Mouse (Mus musculus) frontal cortex, postnatal 10 days (tissue): Measurements from ENCODE around the gene Ccnjl.

Experiments used
- DNase-seq, 2 experiments: peaks; one replicate each; pipeline ENCODE4 v3.0.0; 2022; ENCODE audit warnings: low spot score in 2 of 2, mixed read lengths in 1 of 2

Ccnjl gene

DNA sequence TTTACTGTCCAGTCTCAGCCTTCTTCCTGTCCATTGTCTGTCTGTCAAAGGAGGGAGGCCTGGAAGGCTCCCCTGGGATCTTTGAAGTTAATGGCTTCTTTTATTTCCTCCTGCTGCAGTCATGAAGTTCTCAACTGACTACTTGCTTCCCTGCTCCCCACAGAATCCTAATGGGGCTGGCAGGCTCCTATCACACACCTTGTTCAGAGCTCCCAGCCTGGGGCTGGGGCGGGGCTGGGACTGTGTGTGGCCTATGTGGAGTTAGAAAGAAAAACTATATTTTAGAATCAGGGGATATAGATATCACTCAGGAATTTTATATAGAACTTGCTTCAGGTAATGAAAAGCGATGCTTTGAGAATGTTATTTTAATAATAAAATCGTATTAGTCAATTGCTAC is 8.1 kb upstream of the Ccnjl start:
- DNase-seq: no peak

DNA sequence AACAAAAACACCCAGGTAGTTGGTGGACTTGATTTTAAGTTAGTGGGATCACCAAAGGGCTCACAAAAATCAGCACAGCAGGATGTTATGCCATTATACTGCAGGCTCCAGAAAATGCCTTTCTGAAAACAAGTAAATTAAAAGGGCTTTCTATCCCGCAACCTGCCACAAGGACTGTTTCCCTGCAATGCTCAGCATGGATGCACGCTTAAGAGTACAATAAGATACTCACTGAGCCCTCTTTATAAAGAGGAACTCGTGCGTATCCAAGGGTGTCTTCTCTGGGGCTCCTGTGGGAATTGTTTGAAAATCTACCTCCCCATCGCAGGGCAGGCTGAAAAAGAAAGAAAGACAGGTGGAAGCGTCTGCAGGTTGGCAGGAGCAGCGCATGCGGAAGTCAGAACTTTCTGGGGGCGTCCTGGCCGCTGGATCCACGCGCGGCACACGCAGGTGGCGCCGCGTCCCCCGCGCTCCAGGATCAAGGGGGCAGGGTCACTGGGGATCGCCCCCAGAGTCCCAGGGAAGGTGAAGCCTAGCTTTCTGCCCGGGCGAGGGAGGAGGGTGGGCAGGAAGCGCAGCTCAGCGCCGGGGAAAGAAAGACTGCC is 404 bp upstream of the Ccnjl start:
- no peak for DNase-seq

- no peak for DNase-seq
These were observed 1.5 kb downstream of the Ccnjl start for GRCm38 (mm10) chr11:43530043-43530442.

- DNase-seq: no peak
These were observed 3.0 kb downstream of the Ccnjl start for GRCm38 (mm10) chr11:43531619-43532018.

DNA sequence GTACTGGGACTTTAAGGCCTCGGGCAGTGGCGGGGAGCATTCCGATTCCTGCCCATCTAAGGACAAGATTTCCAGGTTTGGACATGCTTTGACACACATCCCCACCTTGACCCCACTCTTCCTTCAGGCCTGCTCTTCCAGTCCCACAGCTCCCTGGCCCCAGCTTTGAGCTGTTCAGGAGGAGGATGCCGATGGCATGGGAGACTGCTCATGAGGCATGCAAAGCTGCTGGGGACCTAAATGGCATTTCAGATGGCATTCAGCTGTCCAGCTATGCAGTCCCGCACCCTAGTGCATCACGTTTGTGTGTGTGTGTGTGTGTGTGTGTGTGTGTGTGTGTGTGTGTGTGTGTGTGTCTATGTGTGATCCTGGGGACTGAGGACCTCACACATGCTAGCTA is 8.5 kb downstream of the Ccnjl start:
- DNase-seq: no peak

GRCm38 (mm10) chr11:43539863-43540262 is 11.3 kb downstream of the Ccnjl start:
- no peak for DNase-seq

DNA sequence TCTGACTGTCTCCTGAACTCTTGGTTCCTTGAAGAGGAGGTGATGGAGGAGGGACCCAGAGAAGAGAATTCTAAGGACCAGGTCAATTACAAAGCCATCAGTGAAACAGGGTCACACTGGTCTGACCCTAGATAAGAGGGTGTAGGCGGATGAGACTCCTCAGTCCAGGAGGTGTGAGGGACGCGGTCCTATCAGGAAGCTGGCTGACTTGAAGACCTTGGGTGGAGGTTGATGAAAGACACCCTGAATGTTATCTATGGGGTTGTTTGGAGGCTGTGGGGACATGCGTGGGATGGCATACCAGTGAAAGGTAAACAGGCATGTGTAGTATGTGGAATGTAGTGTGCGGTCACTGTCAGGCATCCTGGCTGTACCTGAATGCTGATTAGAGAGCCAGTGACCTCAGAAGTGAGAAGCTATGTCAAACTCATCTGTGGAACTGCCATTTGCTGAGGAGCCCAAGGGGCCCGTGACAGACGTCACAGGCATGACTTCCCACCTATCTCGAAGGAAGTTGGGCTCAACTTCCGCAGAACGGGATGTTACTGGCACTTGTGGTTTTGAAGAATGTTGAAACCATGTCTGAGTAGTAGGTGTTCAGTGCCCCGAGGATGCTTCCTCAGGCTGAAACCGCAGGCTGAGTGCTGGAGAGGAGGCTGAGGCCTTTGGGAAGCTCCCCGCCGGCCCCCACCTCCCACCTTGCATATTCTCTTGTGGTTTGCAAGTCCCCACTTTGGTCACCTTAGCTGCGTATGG is 15.3 kb downstream of the Ccnjl start:
- DNase-seq: no peak

GRCm38 (mm10) chr11:43544819-43545218 is 16.2 kb downstream of the Ccnjl start:
- no peak for DNase-seq

- DNase-seq: no peak
These were observed 17.4 kb downstream of the Ccnjl start for GRCm38 (mm10) chr11:43545873-43546475.

- no peak for DNase-seq
These were observed 18.1 kb downstream of the Ccnjl start for GRCm38 (mm10) chr11:43546678-43547077.

- DNase-seq: peak; percentile 57 to 67
These were observed 19.6 kb downstream of the Ccnjl start for GRCm38 (mm10) chr11:43548148-43548547.

DNA sequence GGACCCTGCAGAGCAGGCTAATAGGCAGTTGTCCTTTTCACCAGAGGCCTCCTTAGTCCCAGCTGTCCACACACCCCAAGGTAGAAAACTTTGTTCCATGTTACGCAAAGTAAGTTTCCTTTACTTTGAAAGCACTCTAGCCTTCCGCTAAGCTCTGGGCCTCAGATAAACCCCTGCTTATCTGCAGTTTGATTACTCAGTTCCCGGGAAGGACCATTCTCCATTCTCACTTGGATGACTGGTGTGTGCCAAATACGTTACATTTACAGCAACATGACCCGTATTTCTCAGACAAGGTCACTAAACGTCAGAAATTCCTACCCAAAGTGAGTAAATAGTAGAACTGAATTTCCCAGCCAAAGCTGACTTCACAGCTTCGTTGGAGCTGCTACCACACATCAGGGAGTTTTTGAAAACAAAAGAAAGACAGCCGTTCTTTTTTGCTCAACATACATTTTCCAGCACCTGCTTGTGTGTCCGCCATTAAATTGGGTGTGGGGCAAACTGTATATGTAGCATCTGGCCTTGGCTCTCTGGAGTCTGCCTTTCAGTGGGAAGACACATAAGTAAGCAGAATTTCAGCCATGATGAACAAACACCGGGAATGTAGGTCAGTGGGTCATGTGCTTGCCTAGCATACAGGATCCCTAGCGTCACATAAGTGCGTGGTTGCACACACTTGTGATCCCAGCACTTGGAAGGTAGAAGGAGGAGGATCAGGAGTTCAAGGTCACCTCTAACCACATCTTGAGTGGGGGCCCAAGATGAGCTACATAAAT is 20.3 kb downstream of the Ccnjl start:
- DNase-seq: no peak

DNA sequence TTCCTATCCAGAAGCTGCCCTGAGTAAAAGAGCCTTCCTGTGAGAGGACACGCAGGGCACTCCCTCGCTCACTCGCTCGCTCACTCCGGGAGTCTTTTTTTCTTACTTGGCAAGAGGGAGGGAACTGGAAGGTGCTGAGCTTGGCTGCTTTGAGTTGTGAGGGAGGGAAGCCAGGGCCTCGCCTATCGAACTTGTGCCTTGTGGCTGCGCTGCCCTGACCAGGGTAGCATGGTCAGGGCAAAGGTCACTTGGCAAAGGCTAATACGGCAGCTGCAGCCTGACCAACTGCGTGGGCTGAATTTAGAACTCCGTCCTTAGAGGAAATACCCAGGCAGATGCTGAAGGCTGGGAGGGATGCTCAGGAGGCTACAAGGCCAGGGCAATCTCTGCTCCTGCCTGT is 21.1 kb downstream of the Ccnjl start:
- DNase-seq: no peak

GRCm38 (mm10) chr11:43551756-43552155 is 23.2 kb downstream of the Ccnjl start:
- no peak for DNase-seq

DNA sequence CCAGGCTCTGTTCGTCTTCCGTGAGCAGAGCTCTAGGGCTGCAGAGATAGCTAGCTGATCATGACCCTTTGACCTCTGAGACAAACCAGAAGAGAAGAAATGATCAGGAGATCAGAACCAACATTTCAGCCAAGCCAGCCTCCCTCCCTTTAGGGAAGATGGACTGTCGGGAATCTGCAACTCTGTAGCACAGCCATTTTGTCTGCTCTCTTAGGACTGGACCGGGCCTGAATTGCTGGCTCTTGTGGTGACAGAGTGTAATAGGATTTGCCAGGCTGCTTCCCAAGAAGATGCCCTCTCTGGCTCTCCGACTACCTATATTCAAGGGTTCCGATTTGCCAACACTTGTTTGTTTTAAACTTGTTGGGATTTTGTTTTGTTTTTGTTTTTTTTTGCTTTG is 24.1 kb downstream of the Ccnjl start:
- no peak for DNase-seq

DNA sequence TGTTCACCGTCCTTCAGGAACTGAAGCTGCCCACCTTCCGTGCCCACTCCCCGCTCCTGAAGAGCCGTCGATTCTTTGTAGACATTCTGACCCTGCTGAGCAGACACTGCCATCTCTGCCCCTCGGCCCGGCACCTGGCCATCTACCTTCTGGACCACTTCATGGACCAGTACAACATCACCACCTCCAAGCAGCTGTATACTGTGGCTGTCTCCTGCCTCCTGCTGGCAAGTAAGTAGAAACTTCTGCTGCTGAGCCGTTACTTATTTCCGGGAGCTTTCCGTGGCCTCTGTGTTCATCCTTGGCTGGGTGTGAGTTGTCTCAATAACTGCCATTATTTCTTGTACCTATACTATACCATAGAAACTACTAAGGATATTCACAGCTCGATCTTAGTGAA is 28.0 kb downstream of the Ccnjl start:
- DNase-seq: no peak

- peak; percentile 30 to 53 for DNase-seq
These were observed 31.1 kb downstream of the Ccnjl start for GRCm38 (mm10) chr11:43559515-43560292.

DNA sequence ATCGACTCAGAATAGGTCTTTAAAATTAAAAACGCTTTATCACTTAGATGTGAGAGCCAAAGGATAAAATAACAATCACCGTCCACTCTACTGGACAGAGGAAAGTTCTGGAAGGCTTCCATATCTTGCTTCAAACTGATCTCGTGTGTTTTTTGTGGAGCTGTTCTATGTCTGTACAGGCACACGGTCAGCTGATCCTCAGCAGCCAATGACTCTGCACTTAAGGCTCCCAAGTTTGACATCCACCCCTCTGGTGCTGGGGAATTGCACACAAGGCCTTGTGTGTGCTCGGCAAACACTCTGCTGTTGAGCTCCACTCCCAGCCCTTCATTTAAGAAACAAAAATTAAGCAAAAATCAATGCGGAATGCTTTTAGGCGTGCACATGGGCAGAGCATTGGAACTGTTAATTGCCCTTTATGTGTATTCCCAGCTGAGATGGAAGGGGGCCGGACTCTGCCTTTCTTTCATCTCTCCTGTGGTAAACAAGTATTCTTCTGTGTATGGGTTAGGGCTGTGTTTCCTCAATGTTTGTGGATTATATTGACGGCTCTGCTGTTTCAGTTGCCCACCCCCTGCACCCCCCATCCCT is 35.2 kb downstream of the Ccnjl start:
- no peak for DNase-seq

DNA sequence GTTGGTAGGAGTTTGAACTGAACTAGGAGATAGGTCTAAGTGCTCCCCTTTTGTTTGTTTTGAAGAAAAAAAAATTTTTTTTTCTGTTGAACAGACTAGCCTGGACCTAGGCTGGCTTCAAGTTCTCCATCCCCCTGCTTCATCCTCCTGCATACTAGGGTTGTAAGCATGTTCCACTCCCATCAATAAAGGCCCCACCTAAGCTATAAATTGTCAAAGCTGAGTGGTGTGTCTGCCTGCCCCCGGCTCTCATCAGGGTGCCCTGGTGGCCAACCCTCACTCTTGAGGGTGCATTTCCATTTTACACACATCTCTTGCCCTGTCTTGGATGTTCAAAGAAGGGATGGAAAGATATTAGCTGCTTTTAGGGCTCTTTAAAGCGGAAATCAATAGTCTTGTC is 36.8 kb downstream of the Ccnjl start:
- no peak for DNase-seq

- no peak for DNase-seq
These were observed 37.3 kb downstream of the Ccnjl start for GRCm38 (mm10) chr11:43565852-43566251.

DNA sequence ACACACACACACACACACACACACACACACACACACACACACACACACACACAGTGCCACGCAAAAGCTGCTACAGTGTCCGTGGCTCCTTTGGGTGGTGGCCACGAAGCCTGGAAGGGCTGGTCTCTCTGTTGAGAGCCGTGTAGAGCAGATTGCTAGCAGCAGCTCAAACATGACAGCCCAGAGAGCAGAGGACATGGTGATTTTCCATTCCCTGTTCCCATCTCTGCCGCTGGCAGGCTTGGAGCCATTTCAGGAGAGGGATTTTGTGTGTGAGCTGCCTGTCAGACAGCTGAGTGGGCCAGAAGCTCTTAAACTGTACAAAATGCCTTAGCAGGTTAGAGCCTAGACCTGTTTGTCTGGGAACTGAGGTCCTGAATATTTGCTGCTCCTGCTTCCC is 38.1 kb downstream of the Ccnjl start:
- no peak for DNase-seq
